Mouse (Mus musculus) brown adipose tissue, adult 24 weeks (tissue): ENCODE measurements at regions not wholly inside any gene's neighbourhood (a gene's known extent, or its start where the extent isn't known, plus 50 kb on each side); places are given as distances from the start of the nearest gene placed in this dataset.

Experiments used
- H3K27ac ChIP-seq: fragments of 200-500 bp; replicated peaks from 2 replicates; pipeline ENCODE4 v1.5.1; 2012; ENCODE audit warnings: low read depth, mild to moderate bottlenecking, low read length
- H3K4me1 ChIP-seq: fragments of 200-500 bp; 2 replicates; pipeline ENCODE4 v1.6.1; 2012; ENCODE audit warnings: low read length, mixed read lengths; ENCODE audit not compliant: control insufficient read depth, insufficient read depth, insufficient read length
- H3K4me3 ChIP-seq: fragments of 200-500 bp; 2 replicates; pipeline ENCODE4 v1.5.1; 2012; ENCODE audit warnings: low read depth, mild to moderate bottlenecking, low read length, moderate library complexity; ENCODE audit not compliant: insufficient read depth

- no peaks in the 10 kb centered on the region for H3K4me1 ChIP-seq
- H3K27ac ChIP-seq: no peak overlapping the region
- H3K4me3 ChIP-seq: no peak overlapping the region
Observed at GRCm38 (mm10) chr1:154003669-154004068, 103.6 kb upstream of the Teddm2 start.

DNA sequence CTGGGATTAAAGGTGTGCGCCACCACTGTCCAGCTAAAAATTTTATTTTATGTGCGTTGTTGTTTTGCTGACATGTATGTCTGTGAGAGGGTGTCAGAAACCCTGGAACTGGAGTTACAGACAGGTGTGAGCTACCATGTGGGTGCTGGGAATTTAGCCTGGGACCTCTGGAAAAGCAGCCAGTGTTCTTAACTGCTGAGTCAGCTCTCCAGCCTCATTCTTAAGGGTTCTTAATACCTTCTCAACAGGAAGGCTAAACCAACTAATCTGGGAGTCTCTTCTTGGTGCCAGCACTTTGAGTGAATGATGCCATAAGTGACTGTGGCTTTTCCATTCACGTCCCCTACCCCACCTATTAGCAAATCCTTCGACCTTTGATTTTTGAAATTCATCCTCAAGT is 104.6 kb upstream of the Teddm2 start:
- Histone ChIP-seq H3K4me1 (no peaks in the 10 kb centered on the region), H3K27ac (no peak overlapping the region), H3K4me3 (no peak overlapping the region)

GRCm38 (mm10) chr1:154006055-154006454 is 106.0 kb upstream of the Teddm2 start:
- peak overlapping the region; percentile 53 for H3K27ac ChIP-seq
- H3K4me3 ChIP-seq: no peak overlapping the region
- peaks cover 2% of the 10 kb centered on the region; the same call in 1 of the 2 replicates for H3K4me1 ChIP-seq

DNA sequence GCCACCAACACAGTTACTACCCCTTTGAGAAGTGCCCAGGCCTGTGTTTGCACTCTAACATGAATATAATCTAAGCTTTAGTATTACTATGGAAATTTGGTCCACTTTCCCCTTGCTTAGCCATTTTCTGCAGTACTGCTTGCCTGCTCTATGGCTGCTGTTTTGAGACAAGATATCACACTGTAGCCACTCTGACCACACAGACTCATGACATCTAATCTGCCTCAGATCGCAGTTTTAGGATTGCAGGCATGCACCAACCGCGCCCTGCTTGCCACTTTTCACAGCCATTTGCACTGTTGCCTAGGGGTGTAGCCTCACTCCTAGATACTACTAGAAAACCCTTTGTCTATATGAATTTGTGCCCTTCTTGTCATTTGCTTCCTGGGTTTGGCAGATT is 107.4 kb upstream of the Teddm2 start:
- no peak overlapping the region for H3K27ac ChIP-seq

DNA sequence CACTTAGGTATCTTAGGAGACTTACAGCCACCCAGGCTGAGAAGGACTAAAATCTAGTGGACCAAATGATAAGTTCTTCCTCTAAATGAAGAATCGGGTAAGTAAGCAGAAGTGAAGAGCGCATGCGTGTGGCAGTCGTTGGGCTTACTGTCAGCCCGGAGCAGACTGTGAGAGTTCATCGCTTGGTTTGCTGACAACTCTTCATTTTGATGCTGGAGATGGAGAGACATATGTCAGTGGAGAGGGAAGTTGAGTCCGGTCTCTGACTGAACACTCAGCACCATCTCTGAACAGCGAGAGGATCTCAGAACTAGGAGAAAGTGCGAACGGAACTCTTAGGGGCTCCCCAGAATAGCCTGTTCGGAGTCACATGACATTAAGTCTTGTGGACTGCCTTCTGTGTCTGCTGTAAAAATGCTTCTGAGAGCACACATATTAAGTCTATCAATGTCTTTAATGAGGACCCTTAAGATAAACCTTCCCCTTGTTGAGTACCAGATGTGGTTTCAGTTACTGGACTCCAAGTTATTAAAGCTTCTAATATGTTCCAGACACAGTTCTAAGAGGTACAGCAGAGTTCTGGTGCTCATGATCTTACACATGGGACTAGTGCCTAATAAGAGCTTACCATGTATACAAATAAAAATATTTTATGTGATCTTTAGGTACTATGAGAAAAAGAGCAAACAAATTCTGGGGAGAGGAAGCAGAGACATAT is 108.7 kb upstream of the Teddm2 start:
- peaks cover 2% of the 10 kb centered on the region; the same call in 1 of the 2 replicates for H3K4me1 ChIP-seq
- peak overlapping the region; percentile 15 for H3K27ac ChIP-seq
- H3K4me3 ChIP-seq: no peak overlapping the region

More for the DNA sequence above, 107.4 kb upstream of the Teddm2 start:
- Histone ChIP-seq H3K4me3 (no peak overlapping the region), H3K4me1 (peaks cover 2% of the 10 kb centered on the region; the same call in 1 of the 2 replicates)

DNA sequence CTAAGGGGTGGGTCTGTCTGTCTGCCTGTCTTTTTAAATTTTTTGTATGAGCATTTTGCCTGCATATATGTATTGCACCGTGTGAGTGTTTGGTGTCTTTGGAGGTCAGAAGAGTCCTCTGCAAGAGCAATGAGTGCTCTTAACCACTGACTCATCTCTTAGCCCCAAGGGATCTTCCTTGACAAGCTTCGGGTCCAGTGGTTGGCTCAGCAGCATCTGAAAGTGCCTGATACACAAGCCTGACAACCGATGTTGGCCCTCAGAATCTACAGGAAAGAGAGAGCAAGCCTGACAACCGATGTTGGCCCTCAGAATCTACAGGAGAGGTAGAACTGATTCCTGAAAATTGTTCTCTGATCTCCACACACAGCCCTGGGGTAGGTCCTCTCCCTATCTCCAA is 110.7 kb upstream of the Teddm2 start:
- Histone ChIP-seq H3K4me1 (peaks cover 2% of the 10 kb centered on the region; the same call in 1 of the 2 replicates), H3K27ac (no peak overlapping the region), H3K4me3 (no peak overlapping the region)

DNA sequence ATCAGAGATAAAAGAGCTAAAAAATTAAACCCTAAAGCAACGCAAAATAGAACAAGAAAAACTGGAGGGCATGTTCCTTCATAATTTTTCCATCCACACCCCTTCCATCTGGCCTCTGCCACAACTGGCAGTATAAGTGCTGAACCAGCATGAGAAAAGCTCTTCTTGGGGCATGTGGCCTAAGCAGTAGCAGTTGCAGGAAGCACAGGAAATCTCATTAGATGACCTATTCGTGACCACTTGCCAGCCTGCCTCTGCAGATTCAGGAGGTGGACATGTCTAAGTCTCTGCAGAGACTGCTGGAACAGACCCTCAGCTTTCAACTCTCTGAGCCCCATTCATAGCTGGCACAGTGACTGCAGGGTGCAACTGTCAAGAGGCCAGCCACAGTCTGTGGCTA is 116.5 kb upstream of the Teddm2 start:
- H3K4me1 ChIP-seq: peaks cover 9% of the 10 kb centered on the region
- H3K27ac ChIP-seq: peak overlapping the region; percentile 55
- H3K4me3 ChIP-seq: no peak overlapping the region

- Histone ChIP-seq H3K27ac (no peak overlapping the region), H3K4me1 (peaks cover 9% of the 10 kb centered on the region), H3K4me3 (no peak overlapping the region)
Observed at GRCm38 (mm10) chr1:154018241-154018640, 118.2 kb upstream of the Teddm2 start.

GRCm38 (mm10) chr1:154024301-154024700 is 124.3 kb upstream of the Teddm2 start:
- peaks cover 5% of the 10 kb centered on the region; the same call in 1 of the 2 replicates for H3K4me1 ChIP-seq
- no peak overlapping the region for H3K4me3 ChIP-seq
- H3K27ac ChIP-seq: no peak overlapping the region

DNA sequence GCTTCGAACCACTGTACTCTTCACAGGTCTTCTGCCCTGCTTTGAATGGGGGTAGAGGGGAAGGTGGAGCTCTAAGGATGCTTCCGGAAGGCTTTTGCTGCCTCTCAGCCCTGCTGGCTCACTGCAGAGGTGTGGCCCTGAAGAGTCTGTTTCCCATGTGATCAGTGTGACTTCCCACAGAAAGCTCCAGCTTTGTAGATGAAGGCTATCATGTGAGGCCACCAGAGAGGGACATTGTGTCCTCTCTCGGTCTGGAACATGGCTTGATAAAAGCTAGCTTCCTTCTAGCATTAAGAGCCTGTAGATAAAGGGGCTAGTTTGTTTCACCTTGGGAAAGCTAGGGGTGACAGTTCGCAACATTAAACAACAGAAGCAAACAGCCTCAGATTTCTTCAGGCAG is 127.3 kb upstream of the Teddm2 start:
- Histone ChIP-seq H3K4me3 (no peak overlapping the region), H3K27ac (no peak overlapping the region), H3K4me1 (peaks cover 9% of the 10 kb centered on the region; the same call in 1 of the 2 replicates)

- peak overlapping the region; percentile 60; the same call in 1 of the 2 replicates for H3K27ac ChIP-seq
- peaks cover 23% of the 10 kb centered on the region for H3K4me1 ChIP-seq
- H3K4me3 ChIP-seq: no peak overlapping the region
Observed at GRCm38 (mm10) chr1:154029826-154030225, 129.8 kb upstream of the Teddm2 start.

DNA sequence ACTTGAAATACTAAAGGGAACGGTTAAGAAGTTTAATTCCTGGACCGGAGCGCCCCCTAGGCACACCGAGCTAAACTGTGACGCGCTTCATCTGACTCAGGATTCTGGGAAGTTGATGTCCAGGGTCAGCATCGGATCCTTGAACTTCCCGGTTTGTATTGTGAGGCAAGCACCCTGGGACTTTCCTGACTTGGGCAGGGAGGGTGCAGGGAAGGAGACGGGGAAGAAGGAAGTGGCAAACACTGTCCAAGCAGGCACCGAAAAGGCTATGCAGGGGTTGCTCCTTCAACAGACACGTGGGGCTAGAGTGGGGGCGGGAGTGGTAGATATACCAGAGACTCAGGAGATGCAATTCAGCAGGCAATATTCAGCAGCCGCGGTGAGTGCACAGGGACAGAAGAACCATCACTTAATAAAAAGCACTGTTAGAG is 132.7 kb upstream of the Teddm2 start:
- H3K4me1 ChIP-seq: peaks cover 23% of the 10 kb centered on the region
- H3K27ac ChIP-seq: peak overlapping the region; percentile 20; the same call in 1 of the 2 replicates
- peak overlapping the region; percentile 29; the same call in 1 of the 2 replicates for H3K4me3 ChIP-seq

DNA sequence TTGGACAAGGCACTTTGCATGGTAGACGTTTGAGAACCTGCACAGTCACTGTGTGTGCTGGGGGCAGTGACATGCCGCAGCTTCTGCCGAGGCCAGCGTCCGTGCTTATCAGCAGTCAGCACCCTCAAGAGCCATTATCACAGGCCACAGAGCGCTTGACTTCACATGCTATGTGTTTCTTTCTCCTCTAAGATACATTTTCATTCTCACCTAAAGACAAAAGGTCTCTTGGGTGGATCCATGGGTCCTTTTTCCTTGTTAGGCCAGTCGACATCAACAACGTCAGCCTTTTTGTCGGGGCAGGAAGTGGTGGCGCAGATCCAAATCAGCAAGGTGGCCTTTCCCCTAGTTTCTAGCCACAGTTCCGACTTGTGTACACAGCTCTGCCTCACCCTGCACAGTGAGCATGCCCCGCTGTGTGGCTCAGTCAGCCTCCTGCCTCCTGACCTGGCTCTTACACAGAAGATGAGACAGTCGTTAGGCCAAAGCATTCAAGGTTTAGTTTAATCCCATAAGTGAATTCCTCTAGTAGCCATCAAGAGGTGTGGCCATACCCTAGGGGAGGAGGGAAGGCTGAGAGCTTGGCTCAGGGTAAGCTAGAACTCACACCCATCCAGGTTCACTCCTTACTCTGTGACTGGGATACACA is 134.1 kb upstream of the Teddm2 start:
- Histone ChIP-seq H3K4me3 (no peak overlapping the region), H3K27ac (peak overlapping the region; percentile 82), H3K4me1 (peaks cover 20% of the 10 kb centered on the region)

GRCm38 (mm10) chr1:154036729-154037270 is 136.8 kb upstream of the Teddm2 start:
- H3K27ac ChIP-seq: no peak overlapping the region
- no peak overlapping the region for H3K4me3 ChIP-seq
- peaks cover 14% of the 10 kb centered on the region for H3K4me1 ChIP-seq

DNA sequence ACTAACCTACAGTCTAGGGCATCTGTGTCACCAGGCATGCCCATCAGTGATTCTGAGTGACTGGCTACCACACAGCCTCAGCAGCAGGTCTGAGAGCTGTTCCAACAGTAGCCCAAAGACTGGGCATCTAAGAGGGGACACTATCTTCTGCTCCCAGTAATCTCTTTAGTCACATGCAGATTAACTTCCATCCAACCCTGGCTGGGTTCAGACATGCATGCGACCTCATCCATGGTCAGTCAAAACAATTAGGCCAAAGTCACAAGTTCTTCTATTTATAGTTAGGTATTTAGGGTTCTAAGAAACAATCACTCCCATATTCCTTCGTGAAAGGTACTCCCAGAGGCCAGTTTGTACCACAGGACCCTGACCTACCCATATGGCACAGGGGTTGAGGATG is 138.2 kb upstream of the Teddm2 start:
- H3K4me3 ChIP-seq: no peak overlapping the region
- H3K4me1 ChIP-seq: peaks cover 10% of the 10 kb centered on the region
- H3K27ac ChIP-seq: no peak overlapping the region
